Mouse (Mus musculus) embryonic facial prominence, embryonic 11.5 days (tissue): ENCODE data around the gene Atpif1. TPM values are rescaled to one million over a fixed set of nuclear protein-coding genes. Genes with fewer than 3 reads are reported as not detected.

ENCODE experiments used
- ATAC-seq: fragments of 200-750 bp; cut with Nextera tagmentation; replicated peaks from 2 replicates; pipeline ENCODE4 v1.8.0; 2017; ENCODE audit warnings: low read depth; ENCODE audit not compliant: insufficient number of reproducible peaks, low FRiP score, low TSS enrichment
- DNase-seq: peaks from one replicate; pipeline ENCODE4 v3.0.0-alpha.2; 2015; ENCODE audit warnings: low spot score
- H3K27ac ChIP-seq: fragments of 300-500 bp; sonication (generic); replicated peaks from 2 replicates; pipeline ENCODE4 v1.5.1; 2014; ENCODE audit warnings: mild to moderate bottlenecking, low read depth, low read length, control low read depth
- H3K27me3 ChIP-seq: fragments of 300-500 bp; sonication (generic); 2 replicates; pipeline ENCODE4 v1.6.1; 2014; ENCODE audit warnings: mild to moderate bottlenecking, low read length, moderate library complexity, mixed read lengths; ENCODE audit not compliant: control insufficient read depth, insufficient read depth
- H3K36me3 ChIP-seq: fragments of 300-500 bp; sonication (generic); replicated peaks from 2 replicates; pipeline ENCODE4 v1.6.1; 2014; ENCODE audit warnings: low read depth, mild to moderate bottlenecking, low read length, moderate library complexity, mixed read lengths; ENCODE audit not compliant: control insufficient read depth, insufficient read depth
- H3K4me1 ChIP-seq: fragments of 300-500 bp; sonication (generic); 2 replicates; pipeline ENCODE4 v1.6.1; 2014; ENCODE audit warnings: low read length, mixed read lengths; ENCODE audit not compliant: control insufficient read depth, insufficient read depth
- H3K4me2 ChIP-seq: fragments of 300-500 bp; sonication (generic); 2 replicates; pipeline ENCODE4 v1.6.1; 2014; ENCODE audit warnings: low read depth, mild to moderate bottlenecking, control low read depth, low read length, moderate library complexity
- H3K4me3 ChIP-seq: fragments of 300-500 bp; sonication (generic); 2 replicates; pipeline ENCODE4 v1.5.1; 2014; ENCODE audit warnings: low read depth, low read length, control low read depth
- H3K9ac ChIP-seq: fragments of 300-500 bp; sonication (generic); replicated peaks from 2 replicates; pipeline ENCODE4 v1.6.1; 2014; ENCODE audit warnings: mild to moderate bottlenecking, control low read depth, low read length
- H3K9me3 ChIP-seq: fragments of 300-500 bp; sonication (generic); replicated peaks from 2 replicates; pipeline ENCODE4 v1.6.1; 2016; ENCODE audit warnings: mild to moderate bottlenecking, low read length, inconsistent platforms, mixed read lengths; ENCODE audit not compliant: control insufficient read depth
- WGBS: fragments of 180-500 bp; shearing (Covaris S2); extraction: QIAGEN DNeasy Blood & Tissue Kit; methylation state at CpG from one replicate; pipeline ENCODE4 v1.1.7; 2014; 5-methylcytosine and 5-hydroxymethylcytosine counted together
- polyA plus RNA-seq: library from polyadenylated mRNA; unstranded; fragments of >200 nt; fragmentation: Nextera tagmentation; extraction: Ambion mirVana; gene quantifications from 2 replicates; pipeline ENCODE4 v1.2.1, GENCODE M21; 2014

Gene Atpif1
- polyA plus RNA-seq, 1 experiment from 2014 or later, result 1,125 TPM

DNA sequence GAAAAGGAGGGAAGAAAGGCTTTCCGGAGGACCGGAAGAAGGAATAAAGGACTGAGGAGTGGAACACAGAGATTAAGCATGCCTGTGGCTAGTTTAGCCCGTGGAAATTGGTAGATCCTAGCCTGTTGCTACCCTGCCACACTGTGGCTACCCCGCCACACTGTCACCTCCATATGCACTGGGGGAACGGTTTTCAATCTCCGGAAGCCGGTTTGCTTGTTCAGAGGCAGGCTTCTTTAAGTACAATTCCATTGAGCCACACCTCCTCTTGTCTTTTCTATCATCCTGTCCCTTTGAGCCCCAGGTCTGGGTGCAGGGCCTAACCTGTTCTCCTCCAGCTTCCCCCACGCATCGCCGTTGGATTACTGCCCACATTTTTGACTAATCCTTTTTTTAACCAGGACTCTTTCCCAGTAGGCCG, 9.1 kb downstream of the Atpif1 start:
- DNase-seq (peak; percentile 13), ATAC-seq (no peak)
- H3K27me3 ChIP-seq, result no peaks in the 10 kb centered on the region
- no peaks in the 10 kb centered on the region for H3K4me1 ChIP-seq
- H3K9me3 ChIP-seq, result no peaks in the 10 kb centered on the region
- no peak overlapping the region for H3K4me3 ChIP-seq
- WGBS, result 18% methylated on average over 11 of the region's 11 CpGs
- no peak overlapping the region for H3K4me2 ChIP-seq
- H3K9ac ChIP-seq, result peak overlapping the region; percentile 28
- no peaks in the 10 kb centered on the region for H3K36me3 ChIP-seq
- no peak overlapping the region for H3K27ac ChIP-seq

- Histone ChIP-seq H3K4me1 (no peaks in the 10 kb centered on the region), H3K4me3 (no peak overlapping the region), H3K9ac (no peak overlapping the region), H3K27me3 (no peaks in the 10 kb centered on the region), H3K36me3 (no peaks in the 10 kb centered on the region), H3K4me2 (no peak overlapping the region), H3K27ac (no peak overlapping the region), H3K9me3 (no peaks in the 10 kb centered on the region)
- DNase-seq, result no peak
- ATAC-seq, result no peak
- WGBS, result 91% methylated on average over 3 of the region's 3 CpGs
These were observed 14.3 kb downstream of the Atpif1 start for GRCm38 (mm10) chr4:132519188-132519587.

- DNase-seq (no peak), ATAC-seq (no peak)
- H3K4me2 ChIP-seq, result no peak overlapping the region
- H3K9ac ChIP-seq, result no peak overlapping the region
- H3K4me3 ChIP-seq, result no peak overlapping the region
- no peaks in the 10 kb centered on the region for H3K27me3 ChIP-seq
- H3K36me3 ChIP-seq, result no peaks in the 10 kb centered on the region
- H3K9me3 ChIP-seq, result no peaks in the 10 kb centered on the region
- WGBS, result 75% methylated on average over 8 of the region's 8 CpGs
- H3K27ac ChIP-seq, result no peak overlapping the region
- H3K4me1 ChIP-seq, result no peaks in the 10 kb centered on the region
These were observed 15.4 kb downstream of the Atpif1 start for GRCm38 (mm10) chr4:132518066-132518465.

DNA sequence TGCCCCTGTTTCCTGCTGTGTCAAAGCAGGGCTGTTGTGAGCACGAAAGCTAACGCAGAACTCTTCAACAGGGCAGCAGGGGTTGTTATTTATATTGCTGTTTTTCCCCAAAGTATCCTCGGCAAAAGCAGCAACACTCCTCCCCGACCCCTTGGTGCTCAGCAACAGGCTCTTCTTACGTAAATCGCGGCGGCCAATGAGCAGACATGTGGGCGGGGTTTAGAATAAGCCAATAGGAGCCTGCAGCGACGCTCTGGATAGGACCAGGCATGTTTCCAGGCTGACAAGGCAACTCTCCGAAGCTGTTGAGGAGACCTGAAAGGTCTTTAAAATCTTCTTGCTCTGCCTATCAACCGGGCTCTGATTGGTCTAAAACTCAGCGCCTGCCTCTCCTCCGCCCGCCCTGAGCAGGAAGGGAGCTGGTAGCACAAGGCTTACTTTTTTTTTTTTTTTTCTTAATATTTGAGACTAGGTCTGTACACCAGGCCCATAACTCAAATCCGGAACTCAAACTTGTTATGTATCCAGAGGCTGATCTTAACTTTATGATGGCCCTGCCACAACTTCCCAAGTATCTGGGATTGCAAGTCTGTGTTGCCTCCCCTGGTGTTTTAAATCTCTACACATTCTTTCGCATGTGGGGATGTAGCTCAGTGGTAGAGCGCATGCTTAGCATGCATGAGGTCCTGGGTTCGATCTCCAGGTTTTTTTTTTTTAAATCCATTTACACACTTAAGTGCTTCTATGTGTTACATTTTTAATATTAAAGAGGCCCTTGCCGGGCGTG, 17.9 kb downstream of the Atpif1 start:
- 20% methylated on average over 22 of the region's 22 CpGs for WGBS
- Histone ChIP-seq H3K27ac (no peak overlapping the region), H3K9ac (no peak overlapping the region), H3K36me3 (no peaks in the 10 kb centered on the region), H3K27me3 (no peaks in the 10 kb centered on the region), H3K4me1 (no peaks in the 10 kb centered on the region), H3K4me2 (peak overlapping the region; percentile 58), H3K4me3 (peak overlapping the region; percentile 40), H3K9me3 (no peaks in the 10 kb centered on the region)
- ATAC-seq (peak; percentile 92), DNase-seq (peak; percentile 97)

DNA sequence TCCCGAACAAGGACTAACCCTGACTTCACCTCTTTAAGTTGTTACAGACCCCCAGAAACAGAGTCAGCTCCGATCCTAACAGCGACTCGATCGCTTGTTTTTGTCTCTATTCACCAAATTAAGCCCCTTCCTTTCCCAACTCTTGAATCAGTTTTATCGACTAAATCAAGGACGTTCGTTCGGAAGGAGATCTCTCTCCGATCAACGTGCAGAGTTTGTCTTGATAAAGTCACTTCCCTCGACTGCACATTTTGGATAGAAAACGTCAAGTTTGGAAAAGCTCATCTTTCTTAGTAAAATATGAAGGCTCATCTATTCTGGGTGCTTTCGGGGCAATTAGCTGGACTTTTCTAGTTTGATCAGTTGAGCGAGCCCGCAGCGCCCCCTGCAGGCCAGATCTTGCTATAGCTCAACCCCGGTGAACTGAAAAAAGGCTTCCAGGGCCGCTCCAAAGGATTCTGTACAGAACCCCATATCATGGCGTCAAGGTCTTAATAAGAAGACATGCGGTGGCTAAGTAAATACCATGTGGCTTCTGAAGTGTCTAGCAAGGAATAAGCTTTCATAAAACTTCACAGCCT, 18.8 kb downstream of the Atpif1 start:
- 2% methylated on average over 21 of the region's 21 CpGs for WGBS
- ATAC-seq, result no peak
- no peaks in the 10 kb centered on the region for H3K4me1 ChIP-seq

GRCm38 (mm10) chr4:132513395-132514273, 19.8 kb downstream of the Atpif1 start:
- no peak overlapping the region for H3K9ac ChIP-seq
- no peaks in the 10 kb centered on the region for H3K36me3 ChIP-seq
- no peak overlapping the region for H3K4me2 ChIP-seq
- no peak overlapping the region for H3K4me3 ChIP-seq
- H3K27me3 ChIP-seq, result no peaks in the 10 kb centered on the region
- no peaks in the 10 kb centered on the region for H3K4me1 ChIP-seq
- ATAC-seq (no peak), DNase-seq (peak; percentile 22)
- WGBS, result 34% methylated on average over 14 of the region's 14 CpGs
- H3K27ac ChIP-seq, result no peak overlapping the region
- no peaks in the 10 kb centered on the region for H3K9me3 ChIP-seq

More for the DNA sequence above, 18.8 kb downstream of the Atpif1 start:
- Histone ChIP-seq H3K9ac (peak overlapping the region; percentile 30), H3K9me3 (no peaks in the 10 kb centered on the region), H3K27ac (no peak overlapping the region), H3K36me3 (no peaks in the 10 kb centered on the region), H3K4me3 (peak overlapping the region; percentile 40), H3K4me2 (peak overlapping the region; percentile 58), H3K27me3 (no peaks in the 10 kb centered on the region)
- peak; percentile 92 for DNase-seq

- no peaks in the 10 kb centered on the region; the same call in 1 of the 2 replicates for H3K4me1 ChIP-seq
- H3K4me3 ChIP-seq, result no peak overlapping the region
- no peak for DNase-seq
- H3K4me2 ChIP-seq, result no peak overlapping the region
- H3K27ac ChIP-seq, result no peak overlapping the region
- no peak overlapping the region for H3K9ac ChIP-seq
- no peaks in the 10 kb centered on the region for H3K9me3 ChIP-seq
- H3K36me3 ChIP-seq, result no peaks in the 10 kb centered on the region
- H3K27me3 ChIP-seq, result no peaks in the 10 kb centered on the region
- no peak for ATAC-seq
- WGBS, result 81% methylated on average over 3 of the region's 3 CpGs
These were observed 21.4 kb downstream of the Atpif1 start for GRCm38 (mm10) chr4:132512080-132512479.
